Mouse (Mus musculus) testis, adult 2 months (tissue): ENCODE measurements around the gene Insig1.

Experiments
- CTCF ChIP-seq: fragments of 200-500 bp; IDR thresholded peaks from 2 replicates; pipeline ENCODE4 v1.5.1; 2012; ENCODE audit warnings: low read depth, mild to moderate bottlenecking, inconsistent platforms, low read length, moderate library complexity; ENCODE audit not compliant: control insufficient read depth, insufficient read depth, insufficient replicate concordance
- POLR2A ChIP-seq: fragments of 200-500 bp; IDR thresholded peaks from 2 replicates; pipeline ENCODE4 v1.6.1; 2012; ENCODE audit warnings: low read depth, mild to moderate bottlenecking, inconsistent platforms, low read length, moderate library complexity; ENCODE audit not compliant: control insufficient read depth

DNA sequence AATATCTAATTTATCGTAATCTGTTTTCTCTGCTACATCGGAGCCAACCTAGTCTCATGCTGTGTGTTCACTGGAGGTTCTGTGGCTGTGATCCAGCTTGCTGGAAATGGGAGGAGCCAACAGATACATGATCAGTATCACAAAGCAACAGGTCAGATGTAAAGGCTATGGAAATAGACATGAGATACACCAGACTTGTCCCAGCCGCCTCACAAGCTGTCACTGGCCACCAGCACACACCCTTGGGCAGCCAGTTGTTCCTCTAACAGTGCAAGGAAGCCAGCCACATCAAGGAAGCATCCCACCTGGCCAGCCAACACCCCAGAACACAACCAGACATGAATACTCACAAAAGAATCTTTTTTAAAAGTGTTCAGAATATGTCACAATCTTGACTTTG lies 23.2 kb downstream of the Insig1 start:
- no peak for TF ChIP-seq CTCF
- no peak for TF ChIP-seq POLR2A
